Mouse (Mus musculus): ENCODE results near the gene Mc1r.
"Not testable (repeated sequence)": the region's sequence is repeated elsewhere in the genome, so short reads cannot be mapped to it uniquely, and the experiment has no call there.

The Mc1r gene

GRCm38 (mm10) chr8:123411781-123412327 lies 4.9 kb downstream of the Mc1r start:
- no peak for DNase-seq

- DNase-seq, result peak; percentile 87
Observed at GRCm38 (mm10) chr8:123412560-123413170, 5.8 kb downstream of the Mc1r start.

DNA sequence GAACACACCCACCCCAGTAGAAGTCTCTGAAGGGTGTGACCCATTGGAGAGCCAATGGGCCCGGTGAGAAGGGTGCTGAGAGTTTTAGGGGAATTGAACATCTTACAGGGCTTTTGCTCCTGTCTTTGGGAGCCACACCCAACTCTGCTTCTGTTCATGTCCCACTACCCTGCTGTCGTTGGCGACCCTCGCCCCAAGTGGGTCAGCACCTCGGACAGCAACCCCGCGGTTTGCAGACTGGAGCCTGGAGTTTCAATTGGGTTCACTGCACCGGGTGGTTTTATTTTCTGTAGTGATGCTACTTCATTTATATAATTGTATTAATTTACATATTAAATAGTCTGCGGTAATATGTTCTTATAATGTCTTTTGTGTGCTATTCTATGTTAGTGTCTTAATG lies 7.3 kb downstream of the Mc1r start:
- DNase-seq, result no peak

GRCm38 (mm10) chr8:123414997-123415696 lies 8.2 kb downstream of the Mc1r start:
- DNase-seq, result not testable (repeated sequence)

GRCm38 (mm10) chr8:123415967-123416943 lies 9.3 kb downstream of the Mc1r start:
- peak; percentile 53 for DNase-seq

GRCm38 (mm10) chr8:123416944-123417555 lies 10.1 kb downstream of the Mc1r start:
- no peak for DNase-seq

GRCm38 (mm10) chr8:123419711-123420110 lies 12.8 kb downstream of the Mc1r start:
- no peak for DNase-seq

DNA sequence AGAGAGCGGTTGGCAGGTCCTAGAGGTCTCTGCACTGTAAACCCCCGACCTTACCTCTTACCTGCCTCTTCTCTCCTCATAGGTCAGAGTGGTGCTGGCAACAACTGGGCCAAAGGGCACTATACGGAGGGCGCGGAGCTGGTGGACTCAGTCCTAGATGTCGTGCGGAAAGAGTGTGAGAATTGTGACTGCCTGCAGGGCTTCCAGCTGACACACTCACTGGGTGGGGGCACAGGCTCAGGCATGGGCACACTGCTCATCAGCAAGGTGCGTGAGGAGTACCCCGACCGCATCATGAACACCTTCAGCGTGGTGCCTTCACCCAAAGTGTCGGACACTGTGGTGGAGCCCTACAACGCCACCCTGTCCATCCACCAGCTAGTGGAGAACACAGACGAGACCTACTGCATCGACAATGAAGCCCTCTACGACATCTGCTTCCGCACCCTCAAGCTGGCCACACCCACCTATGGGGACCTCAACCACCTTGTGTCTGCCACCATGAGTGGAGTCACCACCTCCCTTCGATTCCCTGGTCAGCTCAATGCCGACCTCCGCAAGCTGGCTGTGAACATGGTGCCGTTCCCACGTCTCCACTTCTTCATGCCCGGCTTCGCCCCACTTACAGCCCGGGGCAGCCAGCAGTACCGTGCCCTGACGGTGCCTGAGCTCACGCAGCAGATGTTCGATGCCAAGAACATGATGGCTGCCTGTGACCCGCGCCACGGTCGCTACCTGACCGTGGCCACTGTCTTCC lies 13.8 kb downstream of the Mc1r start:
- DNase-seq, result no peak

GRCm38 (mm10) chr8:123421325-123421724 lies 14.4 kb downstream of the Mc1r start:
- DNase-seq, result no peak

GRCm38 (mm10) chr8:123422056-123422780 lies 15.3 kb downstream of the Mc1r start:
- DNase-seq, result peak; percentile 85

- DNase-seq, result no peak
Observed at GRCm38 (mm10) chr8:123422781-123423159, 15.9 kb downstream of the Mc1r start.

DNA sequence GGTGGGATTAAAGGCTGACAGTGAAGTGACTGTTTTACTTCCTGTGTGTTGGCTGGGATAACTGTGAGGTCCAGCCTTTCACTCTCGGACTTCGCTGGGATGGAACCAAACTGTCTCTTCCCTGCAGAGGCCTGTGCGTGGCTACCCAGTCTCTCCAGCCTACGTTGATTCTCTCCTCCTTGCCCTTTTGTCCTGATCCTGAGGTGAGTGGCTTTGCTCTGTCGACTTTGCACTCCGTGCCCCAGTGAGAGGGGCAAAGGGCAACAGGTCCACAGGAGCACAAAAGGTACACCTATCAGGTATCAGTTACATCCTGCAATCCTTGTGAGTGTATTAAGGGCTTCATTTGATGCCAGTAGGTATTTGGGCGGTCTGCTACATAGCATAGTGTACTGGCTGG lies 16.5 kb downstream of the Mc1r start, which contains the start of gene Def8:
Def8 (plus strand) TSS at position 87 of the 400 bp plus-strand sequence.
- DNase-seq, result no peak

- no peak for DNase-seq
Observed at GRCm38 (mm10) chr8:123426511-123427509, 19.9 kb downstream of the Mc1r start.

GRCm38 (mm10) chr8:123427639-123428275 lies 20.9 kb downstream of the Mc1r start:
- no peak for DNase-seq

DNA sequence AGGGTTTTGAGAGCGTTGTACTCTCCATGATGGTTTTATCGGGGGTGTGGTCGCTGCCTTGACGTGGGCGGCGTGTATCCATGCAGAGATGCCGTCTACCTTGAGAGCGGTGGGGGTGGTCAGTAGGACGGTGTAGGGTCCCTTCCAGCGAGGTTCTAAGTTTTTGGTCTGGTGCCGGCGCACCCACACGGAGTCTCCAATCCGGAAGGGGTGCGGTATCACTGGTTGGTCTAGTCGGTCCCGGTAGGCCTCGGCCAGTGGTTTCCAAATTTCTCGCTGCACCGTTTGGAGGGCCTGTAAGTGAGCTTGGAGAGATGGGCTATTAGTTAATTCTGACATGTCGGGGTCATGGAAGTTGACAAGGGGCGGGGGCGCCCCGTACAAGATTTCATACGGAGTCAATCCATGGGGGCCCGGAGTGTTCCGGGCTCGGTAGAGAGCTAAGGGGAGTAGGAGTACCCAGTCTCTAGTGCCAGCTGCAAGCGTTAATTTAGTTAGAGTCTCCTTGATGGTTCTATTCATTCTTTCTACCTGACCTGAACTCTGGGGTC lies 21.5 kb downstream of the Mc1r start:
- DNase-seq, result no peak

DNA sequence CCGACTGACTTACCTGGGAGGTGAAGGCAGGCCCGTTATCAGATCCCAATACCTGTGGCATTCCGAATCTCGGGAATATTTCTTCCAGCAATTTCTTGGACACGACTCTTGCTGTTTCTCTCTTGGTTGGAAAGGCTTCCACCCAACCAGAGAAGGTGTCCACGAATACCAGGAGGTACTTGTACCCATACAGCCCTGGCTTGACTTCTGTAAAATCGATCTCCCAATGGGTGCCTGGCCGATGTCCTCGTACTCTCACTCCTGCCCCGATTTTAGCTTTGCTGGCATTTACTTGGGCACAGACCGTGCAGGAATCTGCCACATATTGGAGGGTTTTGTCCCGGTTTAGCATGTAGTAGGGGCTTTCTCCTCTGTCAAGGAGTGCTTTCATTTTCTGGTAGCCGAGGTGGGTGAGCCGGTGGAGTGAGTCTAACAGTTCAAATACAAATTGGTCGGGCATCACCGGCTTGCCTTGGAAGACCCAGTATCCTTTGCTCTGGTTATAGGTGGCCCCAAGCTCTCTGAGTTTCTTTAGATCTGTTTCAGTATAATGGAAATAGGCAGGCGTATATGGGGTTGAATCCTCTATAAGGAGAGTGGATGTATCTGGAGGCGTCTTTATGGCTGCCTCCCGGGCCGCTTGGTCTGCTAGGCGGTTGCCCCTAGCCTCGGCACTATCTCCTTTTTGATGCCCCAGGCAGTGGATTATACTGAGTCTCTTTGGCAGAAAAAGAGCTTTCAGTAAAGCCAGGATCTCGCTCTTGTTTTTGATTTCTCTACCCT lies 22.2 kb downstream of the Mc1r start:
- DNase-seq, result no peak

DNA sequence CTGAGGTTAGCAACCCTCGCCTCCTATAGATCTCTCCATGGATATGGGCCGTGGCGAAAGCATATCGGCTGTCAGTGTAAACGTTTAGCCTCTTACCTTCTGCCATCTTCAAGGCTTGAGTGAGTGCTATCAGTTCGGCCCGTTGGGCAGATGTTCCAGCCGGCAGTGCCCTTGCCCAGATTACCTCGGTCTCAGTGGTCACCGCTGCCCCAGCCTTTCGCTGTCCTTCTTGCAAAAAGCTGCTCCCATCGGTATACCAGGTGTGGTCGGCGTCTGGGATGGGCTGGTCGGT lies 22.8 kb downstream of the Mc1r start:
- DNase-seq, result not testable (repeated sequence)

- DNase-seq, result not testable (repeated sequence)
Observed at GRCm38 (mm10) chr8:123430936-123431335, 24.0 kb downstream of the Mc1r start.

All from retina, postnatal 1 day (tissue).